Mouse (Mus musculus): ENCODE data around the gene Pnmal2.
A peak's percentile ranks its signal among the peaks of the same experiment; 100 is the strongest.
"Not testable (repeated sequence)": the region's sequence is repeated elsewhere in the genome, so short reads cannot be mapped to it uniquely, and the experiment has no call there.

Pnmal2 gene

DNA sequence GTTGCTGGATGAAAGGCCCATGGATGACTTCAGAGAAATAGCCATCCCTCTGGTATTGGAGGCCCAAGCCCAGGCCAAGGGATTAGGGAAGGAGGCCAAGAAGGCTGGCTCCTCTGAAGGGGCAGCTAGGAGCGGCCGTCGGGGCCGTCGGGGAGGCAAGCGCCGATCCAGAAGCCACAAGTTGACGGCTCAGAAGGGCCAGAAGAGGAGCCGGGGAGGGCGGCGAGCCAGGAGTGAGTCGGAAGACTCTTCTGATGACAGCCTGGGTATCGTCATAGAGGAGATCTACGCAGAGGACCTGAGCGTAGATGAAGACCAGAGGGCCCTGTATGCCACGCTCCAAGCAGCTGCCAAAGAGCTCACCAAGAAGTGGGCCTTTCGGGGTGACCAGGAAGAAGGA lies 937 bp downstream of the Pnmal2 start:
- no peak for DNase-seq (ENCODE audit: low spot score)

DNA sequence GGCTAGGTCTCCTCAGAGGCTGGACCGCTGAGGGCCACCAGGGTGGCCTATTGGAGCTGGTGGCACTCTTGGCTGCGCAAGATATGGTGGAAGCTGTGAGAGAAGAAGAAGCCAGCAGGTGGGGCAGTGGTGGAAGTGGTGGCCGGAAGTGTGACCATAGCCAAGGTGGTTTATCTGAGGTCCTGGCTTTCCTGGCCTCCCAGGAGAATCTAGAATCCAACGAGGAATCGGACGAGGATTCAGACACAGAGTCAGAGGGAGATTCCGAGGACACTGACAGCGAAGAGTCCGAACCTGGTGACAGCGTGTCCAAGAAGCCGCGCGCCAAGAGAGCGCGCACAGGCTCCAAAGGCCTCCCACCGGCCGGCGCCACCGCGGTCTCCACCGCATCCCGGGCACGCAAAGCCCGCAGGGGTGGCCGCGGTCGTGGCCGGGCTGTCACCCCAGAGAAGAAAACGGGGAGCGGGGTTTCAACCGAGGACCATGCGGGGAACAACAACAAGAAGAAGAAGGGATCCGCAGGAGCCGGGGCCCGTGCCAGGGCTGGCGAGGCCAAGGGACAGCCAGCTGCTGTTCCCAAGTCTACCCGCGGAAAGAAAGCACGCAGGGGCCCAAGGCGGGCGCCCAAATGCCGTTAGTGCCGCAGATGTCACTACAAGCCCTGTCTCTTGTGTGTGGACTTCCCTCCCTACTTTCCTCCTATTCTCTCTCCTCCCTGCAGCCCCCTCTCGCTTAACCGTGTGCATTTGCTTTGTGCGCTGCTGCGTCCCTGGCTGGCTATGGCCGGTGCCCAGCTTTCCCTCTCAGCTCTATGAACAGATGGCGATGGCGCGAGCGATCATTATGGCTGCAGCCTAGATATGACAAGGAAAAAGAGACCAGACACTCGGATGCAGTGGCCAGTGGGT lies 2.2 kb downstream of the Pnmal2 start:
- DNase-seq (ENCODE audit: low spot score) = no peak

DNA sequence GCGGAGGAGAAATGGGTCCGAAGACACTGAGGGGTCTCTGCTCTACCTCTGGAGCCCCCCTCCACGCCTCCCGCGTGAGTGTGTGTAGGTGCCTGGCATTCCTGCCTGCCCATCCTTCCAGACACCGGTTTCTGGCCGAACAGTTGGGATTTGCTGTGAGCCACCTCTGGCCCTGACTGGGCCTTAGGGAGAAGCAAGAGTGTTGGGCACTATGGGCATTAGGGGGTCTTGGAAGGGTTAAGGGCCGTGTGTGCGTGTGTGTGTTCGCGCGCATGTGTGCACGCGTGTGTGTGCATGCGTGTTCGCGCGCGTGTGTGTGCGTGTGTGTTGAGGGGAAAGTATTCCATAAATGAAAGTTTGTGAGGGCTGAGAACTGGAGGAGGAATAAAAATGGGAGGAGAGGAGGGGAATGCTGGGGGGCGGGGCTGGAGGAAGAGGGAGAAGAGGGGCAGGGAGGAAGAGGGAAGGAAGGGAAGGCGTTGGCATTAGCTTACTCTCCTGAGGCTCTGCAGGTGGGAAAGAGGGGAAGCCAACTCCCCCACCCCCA lies 2.9 kb downstream of the Pnmal2 start:
- DNase-seq (ENCODE audit: low spot score) = no peak

DNA sequence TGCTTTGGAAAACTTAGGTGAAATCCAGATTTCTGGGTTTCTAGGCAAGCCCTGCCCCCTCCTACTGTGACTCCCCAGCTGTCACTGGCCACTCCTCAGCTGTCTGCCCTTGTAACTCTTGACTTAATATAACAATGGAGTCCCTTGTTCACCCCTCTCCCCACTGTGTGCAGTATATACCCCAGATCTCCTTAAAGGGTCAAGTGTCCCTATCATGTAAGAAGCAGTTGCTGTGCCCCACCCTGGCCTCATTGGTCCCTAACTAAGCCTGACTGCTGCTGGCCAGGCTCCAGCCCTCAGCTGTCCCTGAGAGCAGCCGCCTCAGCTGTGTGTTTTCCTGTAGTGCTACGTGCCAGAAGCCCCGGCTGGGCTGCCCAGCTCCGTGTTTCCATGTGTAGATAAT lies 3.5 kb downstream of the Pnmal2 start:
- peak; percentile 50 for DNase-seq (ENCODE audit: low spot score)

DNA sequence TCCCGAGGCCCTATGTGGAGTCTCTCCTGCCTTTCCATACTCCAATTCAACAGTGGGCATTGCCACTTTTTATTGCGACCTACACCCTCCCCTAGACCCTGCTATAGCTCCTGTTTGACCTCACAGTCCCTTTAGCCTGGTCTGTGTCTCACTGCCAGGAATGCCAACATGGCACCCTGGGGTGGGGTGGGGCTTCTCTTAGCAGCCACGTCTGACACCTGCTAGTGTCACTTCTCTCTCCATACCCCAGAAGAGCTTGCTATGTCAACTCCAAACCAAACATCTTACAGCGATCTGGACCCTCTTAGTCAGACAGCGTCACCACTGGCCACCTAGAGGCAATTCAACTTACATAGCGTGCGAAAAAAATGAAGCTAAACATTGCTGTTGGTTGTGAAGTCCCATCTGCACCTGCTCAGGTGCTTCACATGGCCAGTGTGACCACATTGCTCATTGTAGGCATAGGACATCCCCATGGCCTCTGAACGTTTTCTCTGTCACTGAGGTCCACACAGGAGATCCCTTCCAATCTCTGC lies 4.5 kb downstream of the Pnmal2 start:
- DNase-seq (ENCODE audit: low spot score) = no peak

DNA sequence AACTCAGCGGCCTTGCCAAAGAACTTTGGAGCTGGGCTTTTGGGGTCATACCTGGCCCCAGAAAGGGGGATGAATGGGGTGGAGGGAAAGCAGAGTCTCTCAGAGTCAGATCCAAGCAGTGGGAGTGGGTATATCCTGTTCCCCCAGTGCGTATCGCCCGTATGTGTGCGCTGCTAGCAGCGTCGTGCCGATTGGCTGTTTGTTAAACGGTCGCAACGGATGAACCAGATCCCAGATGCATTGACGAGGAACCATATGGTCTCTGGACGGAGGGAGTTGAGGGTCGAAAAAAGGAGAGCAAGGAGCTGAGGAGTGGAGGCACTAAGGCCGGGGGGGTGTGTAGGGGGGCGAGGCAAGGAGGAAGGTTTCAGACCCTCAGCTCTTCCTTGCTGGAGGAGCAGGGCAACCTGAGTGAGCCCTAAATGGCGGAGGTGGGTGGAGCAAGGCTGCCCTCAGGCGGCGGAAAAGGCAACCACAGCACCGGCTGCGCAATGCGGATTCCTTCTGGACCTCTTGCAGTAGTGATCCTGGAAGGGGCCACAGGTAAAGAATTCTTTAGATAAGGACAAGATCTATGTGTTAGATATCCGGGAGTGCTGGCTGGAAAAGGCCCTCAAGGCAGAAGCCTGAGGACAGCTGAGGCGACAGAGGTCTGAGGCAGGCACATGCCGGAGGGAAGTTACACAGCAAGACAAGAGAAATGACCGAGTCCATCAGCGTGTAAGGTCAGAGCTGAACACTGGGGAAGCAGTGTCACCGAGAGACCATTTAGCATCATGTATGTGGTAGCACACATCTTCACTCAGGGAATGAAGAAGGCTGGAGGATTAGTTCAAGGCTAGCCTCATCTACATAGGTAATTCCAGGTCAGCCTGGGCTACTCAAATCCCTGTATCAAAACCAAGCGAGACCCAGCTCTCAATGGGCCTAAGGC lies 5.7 kb downstream of the Pnmal2 start:
- DNase-seq (ENCODE audit: low spot score) = peak; percentile 81

DNA sequence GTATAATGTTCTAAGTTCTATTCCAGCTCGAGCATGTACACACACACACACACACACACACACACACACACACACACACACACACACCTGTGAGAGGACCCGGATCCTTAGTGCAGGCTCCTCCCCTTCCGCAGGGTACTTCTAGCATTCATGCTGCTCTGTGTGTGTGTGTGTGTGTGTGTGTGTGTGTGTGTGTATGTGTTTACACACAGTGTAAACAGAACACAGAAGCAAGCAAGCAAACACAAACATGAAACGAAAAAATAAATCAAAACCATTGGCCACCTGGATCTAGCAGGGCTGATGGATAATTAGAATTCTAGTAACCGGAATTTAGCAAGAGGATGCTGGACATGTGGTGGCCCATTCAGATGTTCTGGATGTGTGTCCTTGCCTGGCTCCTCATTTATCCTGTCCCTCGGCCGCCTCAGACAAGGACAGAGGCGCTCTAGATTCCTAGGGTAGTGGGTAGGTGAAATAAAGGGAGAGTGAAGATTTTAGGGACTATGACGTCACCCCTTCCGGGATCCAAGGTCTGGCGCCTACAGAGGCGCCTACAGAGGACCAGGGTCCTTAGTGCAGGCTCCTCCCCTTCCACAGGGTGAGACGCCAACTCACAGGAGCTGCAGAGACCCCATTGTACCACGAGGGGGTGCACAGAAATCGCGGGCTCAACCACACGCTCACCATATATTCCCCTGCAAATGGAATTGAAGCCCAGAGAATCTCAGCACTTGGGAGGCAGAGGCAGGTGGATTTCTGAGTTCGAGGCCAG lies 6.6 kb downstream of the Pnmal2 start:
- peak; percentile 80 for DNase-seq (ENCODE audit: low spot score)

DNA sequence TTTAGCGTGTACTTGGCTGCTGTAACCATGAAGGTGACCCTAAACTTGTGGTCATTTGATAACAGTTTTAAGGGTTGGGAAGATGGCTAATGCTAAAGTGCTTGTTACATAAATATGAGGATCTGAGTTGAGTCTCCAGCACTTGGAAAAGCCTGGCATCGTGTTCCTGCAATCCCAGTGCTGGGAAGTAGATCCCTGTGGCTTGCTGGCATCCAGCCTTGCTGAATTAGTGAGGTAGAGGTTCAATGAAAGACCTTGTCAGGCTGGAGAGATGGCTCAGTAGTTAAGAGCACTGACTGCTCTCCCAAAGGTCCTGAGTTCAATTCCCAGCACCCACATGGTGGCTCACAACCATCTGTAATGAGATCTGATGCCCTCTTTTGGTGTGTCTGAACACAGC lies 9.3 kb downstream of the Pnmal2 start:
- not testable (repeated sequence) for DNase-seq (ENCODE audit: low spot score)

DNA sequence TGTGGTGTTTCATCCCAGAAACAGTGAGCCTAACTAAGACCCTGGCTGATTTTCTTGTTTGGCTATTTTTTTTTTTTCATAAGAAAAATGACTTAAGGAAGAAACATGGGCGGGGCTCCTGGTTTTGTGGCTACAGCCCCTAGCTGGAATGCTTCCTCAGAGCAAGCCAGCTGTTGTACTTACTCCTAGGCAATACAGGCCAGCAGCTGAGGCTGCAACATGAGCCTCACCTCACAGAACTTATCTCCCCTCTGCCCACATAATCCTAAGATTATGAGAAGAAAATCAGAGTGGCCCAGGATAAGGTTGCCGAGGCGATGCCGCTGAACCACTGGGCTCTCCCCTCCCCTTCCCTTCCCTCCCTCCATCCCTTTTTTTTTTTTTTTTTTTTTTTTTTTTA lies 11.2 kb downstream of the Pnmal2 start:
- no peak for DNase-seq (ENCODE audit: low spot score)

DNA sequence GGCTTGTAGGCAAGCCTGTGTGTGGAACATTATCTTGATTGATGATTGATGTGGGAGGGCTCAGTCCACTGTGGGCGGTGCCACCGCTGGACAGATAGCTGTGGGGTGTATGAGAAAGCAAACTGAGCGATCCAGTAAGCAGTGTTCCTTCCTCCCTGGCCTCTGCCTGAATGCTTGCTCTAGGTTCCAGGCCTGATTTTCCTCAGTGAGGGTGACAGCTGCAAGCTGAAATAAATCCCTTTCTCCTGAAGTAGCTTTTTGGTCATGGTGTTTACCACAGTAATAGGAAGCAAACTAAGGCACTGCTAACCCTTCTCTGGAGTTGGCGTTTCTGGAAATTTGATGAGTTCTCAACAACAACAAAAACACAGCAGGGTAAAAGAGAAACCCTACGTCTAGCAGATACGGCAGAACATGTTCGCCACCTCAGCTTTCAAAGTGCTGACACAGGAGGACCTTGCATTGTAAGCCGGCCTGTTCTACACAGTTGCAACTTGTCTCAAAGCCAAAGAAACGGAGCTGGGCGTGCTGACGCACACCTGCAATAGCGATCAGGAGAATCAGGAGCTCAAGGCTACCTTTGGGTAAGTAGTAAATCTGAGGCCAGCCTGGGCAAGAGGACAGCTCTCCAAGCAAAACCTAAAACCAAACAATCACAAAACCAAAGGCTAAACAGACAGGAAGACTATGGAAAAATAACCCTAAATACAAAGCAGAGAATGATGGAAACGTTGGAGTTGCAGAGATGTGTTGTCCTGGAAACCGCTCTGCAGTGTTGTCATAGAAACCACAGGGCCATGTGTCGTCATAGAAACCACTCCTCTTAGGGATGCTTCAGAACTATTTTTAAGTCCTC lies 12.2 kb downstream of the Pnmal2 start:
- DNase-seq (ENCODE audit: low spot score) = no peak

DNA sequence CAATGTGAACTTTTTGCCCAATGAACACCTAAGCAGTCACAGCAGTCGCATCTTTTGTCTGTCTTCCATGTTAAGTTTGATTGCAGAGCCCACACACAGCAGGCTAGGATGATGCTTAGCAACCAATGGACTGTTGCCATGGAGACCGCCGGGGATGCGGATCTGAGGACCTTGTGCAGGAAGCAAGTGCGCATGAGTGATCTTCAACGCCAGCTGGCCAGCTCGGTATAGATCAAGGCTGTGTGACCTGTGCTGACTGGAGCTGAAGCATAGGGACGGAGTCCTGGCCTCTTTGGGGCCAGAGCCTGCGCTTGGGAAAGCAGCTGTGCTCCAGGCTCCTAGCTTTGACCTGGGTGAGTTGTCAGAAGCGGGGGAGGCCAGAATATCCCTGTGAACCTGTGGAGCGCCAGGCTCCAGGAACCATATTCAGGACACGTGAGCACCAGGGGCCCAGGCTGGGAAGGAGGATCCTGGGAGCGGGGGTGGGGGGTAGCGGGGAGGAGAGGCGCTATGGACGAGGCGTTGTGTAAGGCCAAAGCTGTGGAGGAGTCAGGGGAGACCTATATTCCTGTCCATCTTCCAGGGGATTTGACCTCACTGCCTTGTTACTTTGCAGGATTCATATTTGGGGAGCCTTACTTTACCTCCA lies 15.2 kb downstream of the Pnmal2 start, which contains the start of gene Pnmal1:
TSS of gene Pnmal1 (plus strand) at position 141 of the 649 bp plus-strand sequence.
- peak; percentile 63 for DNase-seq (ENCODE audit: low spot score)

DNA sequence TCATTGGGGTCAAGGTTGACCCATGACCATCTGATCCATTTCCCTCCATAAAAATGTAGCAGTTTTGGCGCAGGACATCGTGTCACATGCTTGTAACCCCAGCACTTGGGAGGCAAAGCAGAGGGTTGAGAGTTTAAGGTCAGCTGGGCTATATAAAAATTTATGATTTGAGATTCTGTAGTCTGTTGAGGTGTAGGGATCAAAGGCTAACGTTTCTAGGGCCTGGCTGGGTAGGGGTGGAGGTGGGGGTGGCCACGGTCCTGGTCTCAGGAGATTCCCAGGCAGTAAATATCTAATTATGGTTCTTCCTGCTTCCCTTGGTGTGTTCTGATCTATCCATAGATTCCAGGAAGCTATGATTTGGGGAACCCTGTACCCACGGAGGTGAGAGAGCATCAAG lies 17.2 kb downstream of the Pnmal2 start:
- no peak for DNase-seq (ENCODE audit: low spot score)

DNA sequence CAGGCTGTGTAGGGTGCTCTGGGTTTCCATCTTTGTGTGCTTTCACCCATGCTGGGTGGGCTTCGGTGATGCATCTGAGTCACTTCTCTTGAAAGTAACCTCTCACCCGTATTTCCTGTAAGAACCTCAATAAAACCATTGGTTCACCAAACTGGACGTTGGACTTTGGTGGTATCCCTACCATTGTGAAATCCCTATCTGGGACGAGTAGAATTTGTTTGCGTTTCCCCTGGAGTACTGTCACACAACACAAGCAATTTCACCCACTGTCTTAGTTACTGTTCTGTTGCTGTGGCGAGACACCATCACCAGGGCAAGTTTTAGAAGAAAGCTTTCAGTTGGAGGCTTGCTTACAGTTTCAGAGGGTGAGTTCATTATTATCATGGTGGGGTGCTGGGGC lies 23.9 kb downstream of the Pnmal2 start:
- no peak for DNase-seq (ENCODE audit: low spot score)

DNA sequence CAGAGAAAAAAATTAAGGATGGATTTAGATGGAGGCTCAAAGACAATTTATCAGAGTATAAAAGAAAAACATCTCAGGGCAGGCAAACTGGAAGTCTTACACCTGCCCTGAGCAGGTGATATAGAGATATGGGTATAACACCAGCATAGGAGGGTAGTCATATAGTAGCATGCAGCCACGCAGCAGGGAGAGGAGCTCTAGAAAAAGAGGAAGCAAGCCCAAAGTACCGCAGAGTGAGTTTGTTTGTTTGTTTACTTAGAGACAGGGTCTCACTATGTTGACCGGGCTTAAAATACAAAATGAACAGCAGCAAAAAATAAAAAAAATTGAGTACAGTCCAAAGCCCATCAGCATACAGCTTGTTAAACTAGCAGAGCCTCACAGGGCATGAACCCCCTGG lies 26.7 kb downstream of the Pnmal2 start:
- DNase-seq (ENCODE audit: low spot score) = no peak

DNA sequence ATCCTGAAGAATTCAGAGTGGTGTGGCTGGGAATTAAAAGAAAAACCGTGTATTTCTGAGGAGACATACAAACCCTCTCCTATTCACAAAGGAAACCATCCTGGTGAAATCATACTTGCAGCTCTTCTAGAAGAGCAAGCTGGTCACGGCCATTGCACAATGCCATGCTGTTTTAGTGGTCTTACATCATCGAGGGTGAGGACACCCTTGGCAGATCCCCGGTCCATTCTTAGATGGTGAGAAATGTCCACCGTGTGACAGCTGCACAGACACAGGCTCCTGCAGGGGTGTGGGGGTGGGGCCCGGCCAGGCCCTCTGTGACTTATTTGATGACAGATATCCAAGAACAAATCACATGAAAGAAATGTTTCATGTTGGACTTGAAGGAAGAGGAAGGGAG lies 29.5 kb downstream of the Pnmal2 start:
- no peak for DNase-seq (ENCODE audit: low spot score)

DNA sequence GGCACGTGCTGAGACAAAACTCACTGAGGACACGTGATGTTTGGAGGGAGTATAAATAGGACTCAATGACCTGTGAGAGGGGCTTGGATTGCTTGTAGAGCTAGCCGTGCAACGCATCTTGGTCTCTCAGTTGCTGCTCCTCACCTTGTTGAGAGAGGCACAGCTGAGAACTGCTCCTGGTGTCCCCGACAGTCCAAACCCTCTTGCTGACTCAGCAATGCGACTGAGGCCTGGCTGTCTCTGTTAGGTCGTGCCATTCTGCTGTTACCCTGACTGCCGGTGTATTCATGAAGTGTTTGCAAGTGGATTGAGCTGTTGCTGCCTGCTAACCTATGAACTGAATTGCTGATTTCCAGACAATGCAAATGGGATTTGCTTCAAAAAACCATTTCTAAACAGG lies 31.8 kb downstream of the Pnmal2 start:
- no peak for DNase-seq (ENCODE audit: low spot score)

DNA sequence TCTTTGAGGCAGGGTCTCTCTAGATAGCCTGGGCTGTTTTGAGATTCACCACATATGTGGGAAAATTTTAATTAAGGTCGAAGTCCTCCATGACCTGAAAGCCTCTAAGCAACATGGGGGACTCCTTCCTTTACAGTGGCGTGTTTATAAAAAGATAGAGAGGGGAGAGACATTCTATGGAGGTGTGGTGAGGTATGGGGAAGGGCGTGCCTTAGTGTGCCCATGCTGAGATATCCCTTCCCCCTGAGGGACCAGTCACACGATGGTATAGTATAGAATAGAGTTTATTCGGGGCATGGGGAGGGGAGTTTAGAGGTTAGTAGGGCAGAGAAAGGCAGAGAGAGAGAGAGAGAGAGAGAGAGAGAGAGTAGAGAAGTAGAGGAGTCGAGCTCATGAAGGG lies 33.7 kb downstream of the Pnmal2 start:
- DNase-seq (ENCODE audit: low spot score) = no peak

DNA sequence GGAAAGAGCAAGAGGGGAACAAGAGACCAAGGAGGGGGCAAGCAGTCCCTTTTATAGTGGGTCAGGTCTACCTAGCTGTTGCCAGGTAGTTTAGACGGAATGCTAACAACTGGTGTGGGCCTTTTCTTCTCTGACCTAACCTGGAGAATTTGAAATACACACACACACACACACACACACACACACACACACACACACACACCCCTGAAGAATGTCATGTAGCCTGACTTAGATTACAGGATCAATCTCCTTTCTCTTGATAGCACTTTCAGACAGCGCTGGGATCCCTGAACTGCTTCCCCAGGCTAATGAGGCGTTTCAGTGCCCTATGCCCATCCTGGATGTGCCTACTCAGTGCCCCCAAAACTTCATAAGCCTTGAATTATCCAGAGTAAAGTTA lies 34.1 kb downstream of the Pnmal2 start:
- no peak for DNase-seq (ENCODE audit: low spot score)

DNA sequence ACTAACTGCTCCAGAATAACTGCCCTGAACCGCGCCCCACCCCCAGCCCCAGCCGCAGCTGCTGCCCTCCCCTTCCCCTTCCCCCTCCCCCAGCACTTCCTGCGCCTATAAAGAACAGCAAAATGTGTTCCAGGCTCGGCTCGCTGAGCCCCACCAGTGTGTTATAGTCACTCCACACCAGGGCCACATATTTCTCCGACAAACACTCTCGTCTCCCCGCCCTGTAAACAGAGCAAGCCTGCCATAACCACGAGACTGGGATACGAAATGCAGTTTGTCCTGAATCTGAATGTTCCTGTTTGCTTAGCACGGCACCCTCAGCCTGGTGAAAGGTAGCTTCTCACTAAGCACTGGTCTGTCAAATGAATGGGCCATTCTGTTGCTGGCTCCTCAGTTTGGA lies 35.9 kb downstream of the Pnmal2 start:
- DNase-seq (ENCODE audit: low spot score) = peak; percentile 20

Measured in ovary, postnatal 36 days (tissue).